Mouse (Mus musculus) small intestine, adult 2 months (tissue): ENCODE results near the gene Dach1.

Experiments used
- CTCF ChIP-seq: fragments of 200-500 bp; IDR thresholded peaks from 2 replicates; pipeline ENCODE4 v1.5.1; 2012; ENCODE audit warnings: low read depth, mild to moderate bottlenecking, control low read depth, inconsistent platforms, low read length, moderate library complexity, mixed read lengths; ENCODE audit not compliant: insufficient replicate concordance, insufficient read length; ENCODE audit errors: extremely low read depth
- POLR2A ChIP-seq: fragments of 200-500 bp; IDR thresholded peaks from 2 replicates; pipeline ENCODE4 v1.6.1; 2012; ENCODE audit warnings: low read depth, mild to moderate bottlenecking, control low read depth, inconsistent platforms, low read length, moderate library complexity

GRCm38 (mm10) chr14:97944643-97945268, 224.8 kb downstream of the Dach1 start:
- TF ChIP-seq CTCF (no peak), POLR2A (no peak)
